Mouse (Mus musculus) liver, embryonic 14.5 days (tissue): ENCODE data around the gene Maml1. TPM values are rescaled to one million over a fixed set of nuclear protein-coding genes. Genes with fewer than 3 reads are reported as not detected.

Experiments
- ATAC-seq: fragments of 200-750 bp; cut with Nextera tagmentation; 2 replicates; pipeline ENCODE4 v1.8.0; 2017; ENCODE audit warnings: moderate number of reproducible peaks, mild to moderate bottlenecking, moderate library complexity; ENCODE audit not compliant: insufficient read depth
- DNase-seq, 3 experiments: peaks; one replicate each; pipeline ENCODE4 v3.0.0-alpha.2; 2012 to 2013; ENCODE audit warnings: low read depth in 3 of 3, low spot score in 3 of 3
- H3K27ac ChIP-seq: fragments of 300-500 bp; sonication (generic); 2 replicates; pipeline ENCODE4 v1.5.1; 2014; ENCODE audit warnings: moderate library complexity, mild to moderate bottlenecking, control low read depth, inconsistent platforms
- H3K27me3 ChIP-seq: fragments of 300-500 bp; sonication (generic); 2 replicates; pipeline ENCODE4 v1.6.1; 2014; ENCODE audit warnings: mild to moderate bottlenecking, low read length, moderate library complexity; ENCODE audit not compliant: control insufficient read depth, insufficient read depth
- H3K36me3 ChIP-seq: fragments of 300-500 bp; sonication (generic); replicated peaks from 2 replicates; pipeline ENCODE4 v1.6.1; 2014; ENCODE audit warnings: low read depth; ENCODE audit not compliant: control insufficient read depth, insufficient read depth
- H3K4me1 ChIP-seq, 2 experiments: fragments of 200-500 bp in 1 of 2; fragments of 300-500 bp in 1 of 2; sonication (generic) in 1 of 2; replicated peaks; 2 replicates each; pipeline ENCODE4 v1.6.1; 2012 to 2014; ENCODE audit warnings: antibody characterized with exemption in 1 of 2, inconsistent platforms in 1 of 2, low read length in 1 of 2; ENCODE audit not compliant: control insufficient read depth in 2 of 2, insufficient read depth in 2 of 2
- H3K4me2 ChIP-seq: fragments of 300-500 bp; sonication (generic); 2 replicates; pipeline ENCODE4 v1.6.1; 2014; ENCODE audit warnings: low read depth, mild to moderate bottlenecking, control low read depth, moderate library complexity
- H3K4me3 ChIP-seq, 2 experiments: fragments of 200-500 bp in 1 of 2; fragments of 300-500 bp in 1 of 2; sonication (generic) in 1 of 2; 2 replicates each; pipeline ENCODE4 v1.5.1; 2012 to 2014; ENCODE audit warnings: low read depth in 2 of 2, low read length in 2 of 2, mild to moderate bottlenecking in 2 of 2, control low read depth in 1 of 2, inconsistent platforms in 1 of 2, moderate library complexity in 1 of 2; ENCODE audit not compliant: insufficient read depth in 1 of 2
- H3K9ac ChIP-seq: fragments of 300-500 bp; sonication (generic); replicated peaks from 2 replicates; pipeline ENCODE4 v1.6.1; 2014; ENCODE audit warnings: mild to moderate bottlenecking, control low read depth, moderate library complexity
- H3K9me3 ChIP-seq: fragments of 300-500 bp; sonication (generic); 2 replicates; pipeline ENCODE4 v1.6.1; 2016; ENCODE audit warnings: low read length, mixed read lengths; ENCODE audit not compliant: control insufficient read depth
- CTCF ChIP-seq: IDR thresholded peaks from 2 replicates; pipeline ENCODE4 v1.5.1; 2016; ENCODE audit warnings: antibody characterized with exemption, low read depth, control low read depth
- EP300 ChIP-seq: IDR thresholded peaks from 2 replicates; pipeline ENCODE4 v1.6.1; 2016; ENCODE audit warnings: antibody characterized with exemption, low read depth
- WGBS: fragments of 180-500 bp; shearing (Covaris S2); extraction: QIAGEN DNeasy Blood & Tissue Kit; methylation state at CpG from one replicate; pipeline ENCODE4 v1.1.7; 2014; ENCODE audit not compliant: insufficient replicate concordance; 5-methylcytosine and 5-hydroxymethylcytosine counted together
- polyA plus RNA-seq, 2 experiments: library from polyadenylated mRNA; depleted of rRNA in 1 of 2; stranded (reverse) in 1 of 2; unstranded in 1 of 2; fragments of >200 nt; fragmentation: Nextera tagmentation in 1 of 2; extraction: Ambion mirVana in 1 of 2; gene quantifications; 2 replicates each; pipeline versions ENCODE4 v1.2.1 to v1.2.3; 2012 to 2014

Gene Maml1
- polyA plus RNA-seq, 2 experiments: 1.9 to 3.4 TPM

DNA sequence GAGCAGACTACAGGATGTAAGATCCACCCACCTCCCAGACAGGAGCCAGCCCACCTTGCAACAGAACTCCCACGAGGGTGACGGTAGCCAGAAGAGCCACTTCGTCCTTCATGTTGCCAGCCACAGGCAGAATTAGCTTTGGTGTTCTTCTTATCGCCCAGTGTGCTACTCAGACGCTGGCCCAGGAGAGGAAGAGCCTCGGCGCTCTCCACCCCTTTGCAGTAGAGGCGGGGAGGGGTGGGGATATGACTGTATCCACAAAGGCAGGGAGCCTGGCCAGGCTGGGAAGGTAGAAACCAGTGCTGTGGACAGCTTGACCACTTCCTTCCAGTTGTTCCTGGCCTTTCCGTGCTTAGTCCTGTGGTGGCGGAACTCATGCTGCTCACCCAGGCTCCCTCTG lies 53.8 kb downstream of the Maml1 start, which contains the start of gene Ltc4s:
Gene Ltc4s (minus strand): TSS at position 293 of the 400 bp plus-strand sequence.
- Histone ChIP-seq H3K4me3 (peak within 1 kb of the TSS; percentile 62 to 77; a peak in 2 of 4 replicates), H3K27me3 (no peaks in the 10 kb centered on the region; the same call in 1 of the 2 replicates), H3K36me3 (peaks cover 17% of the 10 kb centered on the region), H3K4me1 (peaks cover 23 to 25% of the 10 kb centered on the region in 2 experiments), H3K9ac (no peak within 1 kb of the TSS), H3K4me2 (peak within 1 kb of the TSS; percentile 100), H3K27ac (no peak within 1 kb of the TSS), H3K9me3 (no peaks in the 10 kb centered on the region)
- 6% methylated on average over 10 of the region's 10 CpGs for WGBS
- DNase-seq (no peak), ATAC-seq (peak; percentile 27; the same call in 1 of the 2 replicates)
- no peak for TF ChIP-seq EP300
- no peak for TF ChIP-seq CTCF

DNA sequence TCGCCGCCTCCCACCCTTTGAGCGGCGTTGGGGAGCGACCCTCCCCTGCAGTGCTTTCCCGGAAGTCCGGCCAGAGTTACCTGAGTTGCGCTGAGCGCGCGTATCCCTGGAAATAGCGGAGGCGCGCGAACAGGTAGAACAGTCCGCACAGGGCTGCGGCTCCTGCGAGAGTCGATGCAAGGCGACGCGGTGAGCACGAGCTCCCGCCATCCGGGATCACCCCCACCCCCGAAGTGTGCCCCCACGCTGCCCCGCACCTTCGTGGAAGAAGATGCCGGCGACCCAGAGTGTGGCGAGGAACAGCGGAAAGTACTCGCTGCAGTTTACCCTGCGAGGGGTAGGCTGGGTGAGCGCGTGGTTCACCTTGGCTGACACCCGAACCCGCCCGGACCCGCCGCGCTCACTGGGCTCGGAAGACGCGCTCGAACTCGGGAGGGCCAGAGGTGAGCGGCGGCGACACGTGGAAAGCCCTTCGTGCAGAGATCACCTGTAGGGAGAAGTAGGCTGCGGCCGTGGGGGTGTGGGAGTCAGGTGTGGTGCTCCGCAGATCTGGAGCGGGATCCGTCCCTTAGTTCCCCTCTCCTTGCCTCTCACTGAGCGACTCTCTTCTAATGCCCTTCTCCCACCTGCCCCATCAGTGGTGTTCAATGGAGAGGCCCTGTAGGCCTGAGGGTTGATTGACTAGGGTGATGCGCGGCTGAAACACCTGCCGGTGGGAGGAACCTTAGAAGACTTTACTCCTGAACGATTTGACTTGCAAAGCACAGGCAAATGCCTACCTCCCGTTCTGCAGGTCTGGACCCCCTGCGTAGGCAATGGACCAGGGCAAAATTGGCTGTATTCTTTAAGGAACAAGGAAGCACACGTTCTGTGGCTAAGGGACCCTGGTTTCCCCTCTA lies 54.9 kb downstream of the Maml1 start:
- ATAC-seq: peak; percentile 59
- Histone ChIP-seq H3K9me3 (no peaks in the 10 kb centered on the region), H3K27ac (no peak overlapping the region), H3K9ac (peak overlapping the region; percentile 59), H3K4me1 (peaks cover 23 to 25% of the 10 kb centered on the region in 2 experiments), H3K4me3 (peak overlapping the region; percentile 62 to 77), H3K36me3 (peaks cover 27% of the 10 kb centered on the region), H3K4me2 (peak overlapping the region; percentile 100), H3K27me3 (no peaks in the 10 kb centered on the region; the same call in 1 of the 2 replicates)
- DNase-seq: no peak
- TF ChIP-seq EP300 (no peak), CTCF (no peak)
- WGBS: 2% methylated on average over 66 of the region's 66 CpGs

DNA sequence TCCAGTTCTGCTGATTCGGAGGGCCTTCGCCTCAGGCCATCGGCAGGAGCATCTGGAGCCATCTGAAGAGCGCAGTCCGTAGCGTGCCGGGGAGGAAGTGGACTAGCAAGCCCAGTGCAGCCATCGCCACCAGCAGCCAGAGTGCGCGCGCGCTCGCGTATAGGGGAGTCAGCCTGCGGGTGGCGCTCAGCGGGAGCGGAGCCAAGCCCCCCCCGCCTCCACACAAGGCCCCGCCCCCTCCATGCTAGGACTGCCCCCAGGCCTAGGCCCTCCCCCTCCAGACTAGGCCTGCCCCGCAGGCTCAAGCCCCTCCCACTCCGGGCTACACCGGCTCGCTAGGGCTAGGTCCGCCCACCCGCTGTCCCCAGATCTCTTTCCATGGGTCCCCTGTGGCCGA lies 55.6 kb downstream of the Maml1 start:
- peak; percentile 74 for TF ChIP-seq CTCF
- TF ChIP-seq EP300: no peak
- Histone ChIP-seq H3K4me1 (peaks cover 23 to 25% of the 10 kb centered on the region in 2 experiments), H3K9me3 (no peaks in the 10 kb centered on the region), H3K4me2 (peak overlapping the region; percentile 100), H3K9ac (peak overlapping the region; percentile 59), H3K27ac (no peak overlapping the region), H3K4me3 (peak overlapping the region; percentile 62 to 77), H3K36me3 (peaks cover 32% of the 10 kb centered on the region), H3K27me3 (no peaks in the 10 kb centered on the region; the same call in 1 of the 2 replicates)
- under 1% methylated on average over 25 of the region's 27 CpGs for WGBS
- peak; percentile 92 for ATAC-seq
- DNase-seq: peak; percentile 79 to 82 (median 80)

DNA sequence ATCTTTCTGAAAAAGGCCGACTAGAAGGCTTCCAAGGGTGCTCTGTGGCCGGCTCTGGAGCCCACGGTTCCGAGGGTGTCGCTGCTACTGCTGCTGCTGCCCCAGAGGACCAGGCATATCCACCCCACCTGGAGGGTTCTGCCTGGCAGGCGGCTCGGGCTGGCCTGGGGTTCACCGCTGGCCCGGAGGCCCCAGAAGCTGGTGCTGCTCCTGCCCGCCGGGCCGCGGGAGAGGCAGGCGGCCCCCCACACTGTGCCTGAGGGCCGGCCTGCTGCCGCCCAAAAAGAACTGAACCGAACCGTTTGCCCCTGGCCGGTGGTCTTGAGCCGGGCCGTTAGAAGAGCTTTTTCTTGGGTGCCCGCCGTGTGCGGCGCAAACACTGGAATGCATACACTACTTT lies 57.5 kb downstream of the Maml1 start:
- no peak overlapping the region for H3K27ac ChIP-seq
- DNase-seq (no peak), ATAC-seq (no peak)
- H3K4me1 ChIP-seq: peaks cover 23% of the 10 kb centered on the region in 2 experiments
- 91% methylated on average over 25 of the region's 25 CpGs for WGBS
- H3K4me3 ChIP-seq: no peak overlapping the region
- peaks cover 37% of the 10 kb centered on the region for H3K36me3 ChIP-seq
- H3K27me3 ChIP-seq: no peaks in the 10 kb centered on the region; the same call in 1 of the 2 replicates
- no peaks in the 10 kb centered on the region for H3K9me3 ChIP-seq
- TF ChIP-seq EP300 (no peak), CTCF (no peak)
- H3K9ac ChIP-seq: no peak overlapping the region
- no peak overlapping the region for H3K4me2 ChIP-seq

DNA sequence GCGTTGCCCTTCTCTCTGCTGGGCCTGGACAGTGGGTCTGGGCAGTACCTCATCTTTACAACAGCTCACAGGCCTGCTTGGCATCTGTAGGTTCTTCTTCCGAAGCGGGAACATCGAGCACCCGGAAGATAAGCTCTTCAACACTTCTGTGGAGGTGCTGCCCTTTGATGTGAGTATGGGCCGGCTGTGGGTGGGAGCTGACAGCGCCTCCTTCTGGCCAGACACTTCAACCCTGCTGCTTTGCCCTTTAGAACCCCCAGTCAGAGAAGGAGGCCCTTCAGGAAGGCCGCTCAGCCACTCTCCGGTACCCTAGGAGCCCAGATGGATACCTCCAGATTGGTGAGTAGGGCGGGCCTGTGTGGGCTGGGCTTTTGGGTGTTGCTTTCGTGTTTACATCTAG lies 58.1 kb downstream of the Maml1 start:
- ATAC-seq (no peak), DNase-seq (no peak)
- Histone ChIP-seq H3K27me3 (no peaks in the 10 kb centered on the region; the same call in 1 of the 2 replicates), H3K9me3 (no peaks in the 10 kb centered on the region), H3K36me3 (peaks cover 37% of the 10 kb centered on the region), H3K4me3 (no peak overlapping the region), H3K9ac (no peak overlapping the region), H3K27ac (no peak overlapping the region), H3K4me1 (peaks cover 22 to 23% of the 10 kb centered on the region in 2 experiments), H3K4me2 (no peak overlapping the region)
- WGBS: 77% methylated on average over 11 of the region's 11 CpGs
- peak; percentile 69 for TF ChIP-seq CTCF
- no peak for TF ChIP-seq EP300
